Mouse (Mus musculus): ENCODE measurements at regions not wholly inside any gene's neighbourhood (a gene's known extent, or its start where the extent isn't known, plus 50 kb on each side); places are given as distances from the start of the nearest gene placed in this dataset.
A peak's percentile ranks its signal among the peaks of the same experiment; 100 is the strongest.

GRCm38 (mm10) chr1:50622870-50623607 lies 277.4 kb upstream of the Tmeff2 start:
- H3K9me3 ChIP-seq (replicated peaks) = no peaks in the 10 kb centered on the region
- no peak for ATAC-seq (replicated peaks; ENCODE audit: insufficient number of reproducible peaks, insufficient read depth, low FRiP score, low read depth)
- no peaks in the 10 kb centered on the region for H3K27me3 ChIP-seq
- H3K27ac ChIP-seq = no peak overlapping the region
- H3K9ac ChIP-seq = no peak overlapping the region
- H3K4me1 ChIP-seq (replicated peaks) = no peaks in the 10 kb centered on the region
- no peak overlapping the region for H3K4me3 ChIP-seq
- H3K36me3 ChIP-seq = no peaks in the 10 kb centered on the region
- WGBS = 70% methylated on average over 5 of the region's 5 CpGs
- no peak overlapping the region for H3K4me2 ChIP-seq

- no peak overlapping the region for H3K4me3 ChIP-seq
- WGBS = 36% methylated on average over 4 of the region's 4 CpGs
Measured at GRCm38 (mm10) chr1:50629000-50629399, 271.4 kb upstream of the Tmeff2 start.

GRCm38 (mm10) chr1:50629473-50630071 lies 270.9 kb upstream of the Tmeff2 start:
- 64% methylated on average over 3 of the region's 3 CpGs for WGBS
- Histone ChIP-seq H3K9me3 (replicated peaks) (no peaks in the 10 kb centered on the region), H3K27ac (peak overlapping the region; percentile 23; the same call in 1 of the 2 replicates), H3K4me3 (no peak overlapping the region), H3K9ac (no peak overlapping the region), H3K27me3 (no peaks in the 10 kb centered on the region), H3K4me2 (no peak overlapping the region), H3K36me3 (no peaks in the 10 kb centered on the region), H3K4me1 (replicated peaks) (no peaks in the 10 kb centered on the region)
- no peak for ATAC-seq (replicated peaks; ENCODE audit: insufficient number of reproducible peaks, insufficient read depth, low FRiP score, low read depth)

More at GRCm38 (mm10) chr1:50629000-50629399, 271.4 kb upstream of the Tmeff2 start:
- no peaks in the 10 kb centered on the region for H3K9me3 ChIP-seq (replicated peaks)
- H3K4me2 ChIP-seq = no peak overlapping the region
- no peak for ATAC-seq (replicated peaks; ENCODE audit: insufficient number of reproducible peaks, insufficient read depth, low FRiP score, low read depth)
- no peak overlapping the region for H3K9ac ChIP-seq
- H3K4me1 ChIP-seq (replicated peaks) = no peaks in the 10 kb centered on the region
- no peaks in the 10 kb centered on the region for H3K27me3 ChIP-seq
- no peaks in the 10 kb centered on the region for H3K36me3 ChIP-seq
- H3K27ac ChIP-seq = no peak overlapping the region

GRCm38 (mm10) chr1:50637992-50638391 lies 262.5 kb upstream of the Tmeff2 start:
- no peak for ATAC-seq (replicated peaks; ENCODE audit: insufficient number of reproducible peaks, insufficient read depth, low FRiP score, low read depth)

GRCm38 (mm10) chr1:50646931-50647674 lies 253.3 kb upstream of the Tmeff2 start:
- H3K27ac ChIP-seq = no peak overlapping the region
- H3K27me3 ChIP-seq = no peaks in the 10 kb centered on the region
- H3K9me3 ChIP-seq (replicated peaks) = no peaks in the 10 kb centered on the region
- no peak for ATAC-seq (replicated peaks; ENCODE audit: insufficient number of reproducible peaks, insufficient read depth, low FRiP score, low read depth)
- no peak overlapping the region for H3K4me3 ChIP-seq
- no peak overlapping the region for H3K9ac ChIP-seq
- WGBS = 73% methylated on average over 2 of the region's 2 CpGs
- no peaks in the 10 kb centered on the region for H3K36me3 ChIP-seq
- H3K4me2 ChIP-seq = no peak overlapping the region
- H3K4me1 ChIP-seq (replicated peaks) = no peaks in the 10 kb centered on the region

More at GRCm38 (mm10) chr1:50637992-50638391, 262.5 kb upstream of the Tmeff2 start:
- Histone ChIP-seq H3K36me3 (no peaks in the 10 kb centered on the region), H3K4me1 (replicated peaks) (no peaks in the 10 kb centered on the region), H3K4me3 (no peak overlapping the region), H3K9me3 (replicated peaks) (no peaks in the 10 kb centered on the region), H3K27me3 (no peaks in the 10 kb centered on the region), H3K27ac (no peak overlapping the region), H3K9ac (no peak overlapping the region), H3K4me2 (no peak overlapping the region)
- WGBS = 88% methylated on average over 1 of the region's 1 CpGs

- no peak overlapping the region for H3K4me2 ChIP-seq
- no peaks in the 10 kb centered on the region for H3K9me3 ChIP-seq (replicated peaks)
- H3K9ac ChIP-seq = no peak overlapping the region
- WGBS = 63% methylated on average over 3 of the region's 3 CpGs
- ATAC-seq (replicated peaks; ENCODE audit: insufficient number of reproducible peaks, insufficient read depth, low FRiP score, low read depth) = no peak
- H3K4me1 ChIP-seq (replicated peaks) = no peaks in the 10 kb centered on the region
- no peak overlapping the region for H3K4me3 ChIP-seq
- no peak overlapping the region for H3K27ac ChIP-seq
- H3K36me3 ChIP-seq = no peaks in the 10 kb centered on the region
- no peaks in the 10 kb centered on the region for H3K27me3 ChIP-seq
Measured at GRCm38 (mm10) chr1:50651974-50652665, 248.3 kb upstream of the Tmeff2 start.

GRCm38 (mm10) chr1:50665139-50665538 lies 235.3 kb upstream of the Tmeff2 start:
- no peak for ATAC-seq (replicated peaks; ENCODE audit: insufficient number of reproducible peaks, insufficient read depth, low FRiP score, low read depth)
- WGBS = 75% methylated on average over 3 of the region's 3 CpGs

GRCm38 (mm10) chr1:50682971-50683370 lies 217.5 kb upstream of the Tmeff2 start:
- no peak overlapping the region for H3K4me2 ChIP-seq
- 54% methylated on average over 3 of the region's 3 CpGs for WGBS
- no peaks in the 10 kb centered on the region for H3K9me3 ChIP-seq (replicated peaks)
- no peak overlapping the region for H3K9ac ChIP-seq
- no peaks in the 10 kb centered on the region for H3K4me1 ChIP-seq (replicated peaks)
- H3K27me3 ChIP-seq = no peaks in the 10 kb centered on the region
- no peak for ATAC-seq (replicated peaks; ENCODE audit: insufficient number of reproducible peaks, insufficient read depth, low FRiP score, low read depth)
- H3K27ac ChIP-seq = no peak overlapping the region
- no peak overlapping the region for H3K4me3 ChIP-seq
- H3K36me3 ChIP-seq = no peaks in the 10 kb centered on the region

More at GRCm38 (mm10) chr1:50665139-50665538, 235.3 kb upstream of the Tmeff2 start:
- no peaks in the 10 kb centered on the region for H3K36me3 ChIP-seq
- H3K27ac ChIP-seq = no peak overlapping the region
- H3K9ac ChIP-seq = no peak overlapping the region
- no peaks in the 10 kb centered on the region for H3K4me1 ChIP-seq (replicated peaks)
- no peak overlapping the region for H3K4me2 ChIP-seq
- H3K4me3 ChIP-seq = no peak overlapping the region
- H3K27me3 ChIP-seq = no peaks in the 10 kb centered on the region
- no peaks in the 10 kb centered on the region for H3K9me3 ChIP-seq (replicated peaks)

- H3K27me3 ChIP-seq = no peaks in the 10 kb centered on the region
- H3K9me3 ChIP-seq (replicated peaks) = no peaks in the 10 kb centered on the region
- WGBS = 69% methylated on average over 2 of the region's 2 CpGs
- no peak overlapping the region for H3K4me2 ChIP-seq
- H3K27ac ChIP-seq = no peak overlapping the region
- H3K4me3 ChIP-seq = no peak overlapping the region
- no peaks in the 10 kb centered on the region for H3K36me3 ChIP-seq
- ATAC-seq (replicated peaks; ENCODE audit: insufficient number of reproducible peaks, insufficient read depth, low FRiP score, low read depth) = no peak
- H3K9ac ChIP-seq = no peak overlapping the region
- H3K4me1 ChIP-seq (replicated peaks) = no peaks in the 10 kb centered on the region
Measured at GRCm38 (mm10) chr1:50685361-50685760, 215.1 kb upstream of the Tmeff2 start.

- 43% methylated on average over 1 of the region's 1 CpGs for WGBS
- Histone ChIP-seq H3K4me3 (no peak overlapping the region), H3K36me3 (no peaks in the 10 kb centered on the region), H3K9me3 (replicated peaks) (no peaks in the 10 kb centered on the region), H3K4me2 (no peak overlapping the region), H3K4me1 (replicated peaks) (peaks cover 12% of the 10 kb centered on the region; the same call in 1 of the 2 replicates), H3K27ac (peak overlapping the region; percentile 84), H3K9ac (no peak overlapping the region), H3K27me3 (no peaks in the 10 kb centered on the region)
- ATAC-seq (replicated peaks; ENCODE audit: insufficient number of reproducible peaks, insufficient read depth, low FRiP score, low read depth) = peak; percentile 90
Measured at GRCm38 (mm10) chr1:50696916-50697315, 203.5 kb upstream of the Tmeff2 start.
